Mouse (Mus musculus): ENCODE data around the gene 1110008L16Rik. TPM values are rescaled to one million over a fixed set of nuclear protein-coding genes. Genes with fewer than 3 reads are reported as not detected.
"Not testable (repeated sequence)": the region's sequence is repeated elsewhere in the genome, so short reads cannot be mapped to it uniquely, and the experiment has no call there.

The 1110008L16Rik gene
- polyA plus RNA-seq, 1 experiment from 2014 or later: 19.6 TPM

DNA sequence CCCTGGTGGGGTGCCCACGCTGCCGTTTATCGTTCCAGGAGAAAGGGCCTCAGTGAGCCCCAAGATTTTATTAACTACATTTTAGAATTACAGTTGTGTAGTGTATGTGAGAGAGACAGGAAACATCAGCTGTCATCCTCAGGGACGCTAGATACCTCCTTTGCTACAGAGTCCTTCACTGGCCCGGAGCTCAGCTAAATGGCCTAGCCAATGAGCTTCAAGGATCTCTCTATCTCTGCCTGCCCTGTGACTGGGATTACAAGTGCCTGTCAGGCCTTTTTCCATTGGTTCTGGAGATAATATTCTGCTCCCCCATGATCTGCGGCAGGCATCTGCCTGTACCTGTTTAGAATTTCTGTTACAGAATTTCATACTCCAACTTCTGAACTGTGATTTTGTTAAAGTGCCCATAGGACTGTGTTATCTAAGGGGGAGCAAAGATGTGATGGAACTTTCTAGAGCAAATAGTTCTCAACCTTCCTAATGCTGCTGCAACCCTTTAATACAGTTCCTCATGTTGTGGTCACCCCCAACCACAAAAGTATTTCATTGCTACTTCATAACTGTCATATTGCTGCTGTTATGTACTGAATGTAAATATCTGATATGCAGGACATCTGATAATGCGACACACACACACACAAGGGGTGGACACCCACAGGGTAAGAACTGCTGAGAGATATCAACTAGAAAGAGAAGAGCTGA lies 87.9 kb downstream of the 1110008L16Rik start:
- H3K27me3 ChIP-seq (replicated peaks; ENCODE audit: low read depth, poor library complexity, severe bottlenecking): no peaks in the 10 kb centered on the region
- H3K36me3 ChIP-seq (replicated peaks): peaks cover 11% of the 10 kb centered on the region
- DNase-seq (ENCODE audit: low spot score): no peak
- H3K4me3 ChIP-seq: no peak overlapping the region
- H3K27ac ChIP-seq (replicated peaks): peak overlapping the region; percentile 35; the same call in 1 of the 2 replicates
- H3K4me1 ChIP-seq: peaks cover 26% of the 10 kb centered on the region
- WGBS: 79% methylated on average over 7 of the region's 7 CpGs
- no peaks in the 10 kb centered on the region for H3K9me3 ChIP-seq

DNA sequence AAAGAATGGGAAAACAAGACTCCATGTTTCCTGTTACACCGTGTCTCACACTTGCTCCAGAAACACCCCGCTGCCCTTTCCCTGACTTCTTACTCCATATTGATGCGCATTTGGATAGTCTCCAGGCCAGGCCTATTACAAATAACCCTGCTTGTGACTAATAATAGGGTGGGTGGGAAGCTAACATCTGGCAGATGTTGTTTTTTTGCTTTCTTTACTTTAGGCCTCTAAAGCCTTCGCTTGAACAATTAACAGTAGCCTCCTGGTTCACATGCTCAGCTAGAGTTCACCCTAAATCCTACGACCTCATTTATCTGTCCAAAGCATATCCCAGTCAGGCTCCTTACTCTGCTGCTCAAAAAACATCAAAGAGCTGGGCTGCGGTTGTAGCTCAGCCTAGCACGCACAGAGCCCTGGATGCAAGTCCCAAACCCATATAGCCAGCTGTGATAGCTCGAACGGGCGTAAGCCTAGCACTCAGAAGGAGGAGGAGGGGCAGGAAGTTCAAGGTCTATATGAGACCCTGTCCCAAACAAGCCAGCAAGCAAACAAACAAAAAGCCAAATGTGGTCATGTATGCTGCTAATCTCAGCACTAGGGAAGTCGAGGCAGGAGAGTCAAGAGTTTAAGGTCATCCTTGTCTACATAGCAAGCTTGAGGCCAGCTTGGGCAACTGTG lies 88.5 kb downstream of the 1110008L16Rik start:
- H3K4me1 ChIP-seq: peaks cover 26% of the 10 kb centered on the region
- no peak overlapping the region for H3K27ac ChIP-seq (replicated peaks)
- H3K36me3 ChIP-seq (replicated peaks): peaks cover 4% of the 10 kb centered on the region; the same call in 1 of the 2 replicates
- no peak overlapping the region for H3K4me3 ChIP-seq
- DNase-seq (ENCODE audit: low spot score): no peak
- H3K9me3 ChIP-seq: no peaks in the 10 kb centered on the region
- H3K27me3 ChIP-seq (replicated peaks; ENCODE audit: low read depth, poor library complexity, severe bottlenecking): no peaks in the 10 kb centered on the region
- 73% methylated on average over 11 of the region's 11 CpGs for WGBS

DNA sequence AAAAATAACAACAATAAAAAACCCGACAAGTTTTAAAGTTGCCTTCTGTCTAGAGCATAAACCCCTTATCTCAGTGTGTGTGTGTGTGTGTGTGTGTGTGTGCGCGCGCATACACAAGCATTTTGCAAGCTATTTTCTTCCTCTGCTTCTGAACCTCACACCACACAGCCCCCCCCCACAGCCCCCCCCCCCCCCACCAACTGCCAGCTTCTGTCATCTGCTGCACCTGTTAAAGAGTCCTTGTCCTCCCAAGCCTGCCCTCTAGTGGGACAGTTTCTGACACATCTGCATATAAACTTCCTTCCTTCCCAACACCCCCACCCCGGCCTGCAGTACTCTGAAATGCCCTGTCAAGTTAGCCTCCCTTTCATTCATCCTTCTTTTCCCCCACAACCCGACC lies 89.1 kb downstream of the 1110008L16Rik start:
- H3K4me1 ChIP-seq: peaks cover 26% of the 10 kb centered on the region

DNA sequence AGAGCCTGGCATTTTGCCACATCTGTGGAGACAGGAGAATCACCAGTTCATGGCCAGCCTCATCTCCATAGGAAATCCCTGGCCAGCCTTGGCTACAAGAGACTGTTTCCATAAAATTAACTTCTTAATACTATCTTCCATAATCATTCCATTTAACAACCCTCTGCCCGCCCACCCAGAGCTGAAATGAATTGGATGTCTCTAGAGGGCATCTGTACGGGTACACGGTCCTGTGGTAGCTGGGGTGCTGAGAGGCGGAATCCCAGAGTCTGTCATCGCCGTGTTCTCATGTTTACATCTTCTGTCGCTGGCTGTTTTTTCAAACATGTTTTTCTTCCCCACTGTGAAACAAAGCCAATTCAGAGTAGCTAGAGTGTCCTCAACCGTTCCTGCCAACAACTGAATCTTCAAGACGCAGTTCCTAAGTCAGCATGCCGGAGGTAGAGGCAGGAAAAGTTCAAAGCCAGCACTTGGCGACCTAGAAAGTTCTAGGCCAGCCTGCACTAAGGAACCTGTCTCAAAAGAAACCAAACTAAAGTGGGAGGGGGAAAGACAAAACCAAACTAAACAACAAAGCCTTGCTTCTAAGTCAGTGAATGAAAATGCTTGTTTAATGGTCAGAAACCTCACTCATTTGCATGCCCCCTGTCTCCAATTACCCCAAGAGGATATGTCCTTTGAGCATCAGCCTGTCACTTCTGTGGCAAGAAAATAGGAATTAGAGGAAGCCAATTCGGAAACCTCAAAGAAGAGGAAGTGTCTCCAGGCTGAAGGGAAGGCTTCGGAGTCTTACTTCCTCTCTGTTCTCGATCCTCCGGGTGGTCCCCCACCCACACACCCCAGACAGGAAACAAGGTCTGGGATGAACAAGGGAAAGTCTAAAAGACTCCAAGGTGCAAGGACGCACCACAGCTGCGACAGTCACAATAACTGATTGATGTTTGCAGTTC lies 90.0 kb downstream of the 1110008L16Rik start:
- 70% methylated on average over 17 of the region's 17 CpGs for WGBS
- no peak overlapping the region for H3K27ac ChIP-seq (replicated peaks)
- peaks cover 22% of the 10 kb centered on the region for H3K4me1 ChIP-seq
- no peak for DNase-seq (ENCODE audit: low spot score)
- H3K27me3 ChIP-seq (replicated peaks; ENCODE audit: low read depth, poor library complexity, severe bottlenecking): no peaks in the 10 kb centered on the region
- no peaks in the 10 kb centered on the region for H3K9me3 ChIP-seq
- no peak overlapping the region for H3K4me3 ChIP-seq
- H3K36me3 ChIP-seq (replicated peaks): no peaks in the 10 kb centered on the region

More for the DNA sequence above, 89.1 kb downstream of the 1110008L16Rik start:
- no peaks in the 10 kb centered on the region for H3K27me3 ChIP-seq (replicated peaks; ENCODE audit: low read depth, poor library complexity, severe bottlenecking)
- no peaks in the 10 kb centered on the region for H3K9me3 ChIP-seq
- H3K27ac ChIP-seq (replicated peaks): no peak overlapping the region
- DNase-seq (ENCODE audit: low spot score): peak; percentile 26
- WGBS: 66% methylated on average over 6 of the region's 6 CpGs
- H3K4me3 ChIP-seq: no peak overlapping the region
- H3K36me3 ChIP-seq (replicated peaks): no peaks in the 10 kb centered on the region

DNA sequence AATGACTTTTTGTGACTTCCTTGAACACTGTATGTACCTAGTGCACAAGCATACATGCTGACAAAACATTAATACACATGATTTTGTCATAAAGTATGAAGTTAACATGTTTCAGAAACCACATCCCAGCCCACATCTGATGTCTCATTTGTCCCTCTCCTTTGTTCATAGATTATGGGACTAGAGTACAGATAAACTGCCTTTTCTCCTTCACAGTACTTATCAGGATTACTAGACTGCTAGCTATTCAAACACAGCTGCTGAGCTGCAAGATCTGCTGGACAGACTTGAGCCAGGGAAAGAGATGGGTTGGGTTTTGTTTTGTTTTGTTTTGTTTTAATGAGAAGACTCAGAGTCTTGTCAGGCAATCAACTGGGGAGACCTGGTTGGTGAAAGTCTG lies 92.7 kb downstream of the 1110008L16Rik start:
- no peak for DNase-seq (ENCODE audit: low spot score)

DNA sequence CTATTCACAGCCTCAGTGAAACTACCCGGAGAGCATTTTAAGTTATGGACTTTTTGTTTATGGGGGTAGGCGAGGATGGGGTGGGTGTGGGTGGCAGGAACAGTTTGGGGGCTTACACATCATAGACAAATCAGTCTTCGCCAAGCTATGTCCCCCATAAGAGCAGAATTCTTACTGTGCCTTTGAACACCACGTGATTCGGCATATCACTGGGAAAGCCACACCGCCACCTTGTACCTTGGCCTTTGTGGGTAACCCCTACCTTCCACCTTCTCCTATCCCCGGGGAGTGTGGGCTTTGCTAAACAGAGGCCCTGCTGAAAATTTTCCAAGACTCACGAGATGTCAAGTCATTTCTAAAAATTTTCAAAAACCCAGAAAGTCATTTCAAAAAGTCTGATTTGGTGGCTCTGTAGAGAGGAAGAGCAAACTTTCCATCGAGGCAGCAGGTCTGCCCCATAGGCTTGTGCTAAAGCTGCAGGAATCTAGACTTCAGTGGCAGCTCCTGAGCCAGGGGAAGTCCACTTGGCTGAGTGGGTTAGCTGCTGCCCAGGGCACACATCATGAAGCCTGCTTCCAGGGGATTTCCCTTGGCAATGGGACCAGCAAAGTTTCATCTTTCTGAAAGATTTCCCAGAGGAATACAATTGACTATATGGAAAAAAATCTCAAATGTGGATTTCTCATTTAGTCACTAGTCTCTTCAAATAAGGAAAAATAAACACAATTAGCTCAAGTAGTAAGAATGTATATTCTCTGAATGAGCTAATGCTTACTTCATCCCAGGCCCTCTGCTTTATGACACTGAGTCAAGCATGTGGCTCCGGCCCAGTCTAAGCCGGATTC lies 93.6 kb downstream of the 1110008L16Rik start:
- Histone ChIP-seq H3K9me3 (no peaks in the 10 kb centered on the region), H3K4me1 (peaks cover 9% of the 10 kb centered on the region), H3K27me3 (replicated peaks; ENCODE audit: low read depth, poor library complexity, severe bottlenecking) (no peaks in the 10 kb centered on the region), H3K27ac (replicated peaks) (no peak overlapping the region), H3K36me3 (replicated peaks) (no peaks in the 10 kb centered on the region), H3K4me3 (no peak overlapping the region)
- no peak for DNase-seq (ENCODE audit: low spot score)
- 87% methylated on average over 11 of the region's 11 CpGs for WGBS

More for the DNA sequence above, 92.7 kb downstream of the 1110008L16Rik start:
- Histone ChIP-seq H3K4me3 (no peak overlapping the region), H3K27me3 (replicated peaks; ENCODE audit: low read depth, poor library complexity, severe bottlenecking) (no peaks in the 10 kb centered on the region), H3K9me3 (no peaks in the 10 kb centered on the region), H3K4me1 (peaks cover 5% of the 10 kb centered on the region), H3K36me3 (replicated peaks) (no peaks in the 10 kb centered on the region), H3K27ac (replicated peaks) (no peak overlapping the region)

DNA sequence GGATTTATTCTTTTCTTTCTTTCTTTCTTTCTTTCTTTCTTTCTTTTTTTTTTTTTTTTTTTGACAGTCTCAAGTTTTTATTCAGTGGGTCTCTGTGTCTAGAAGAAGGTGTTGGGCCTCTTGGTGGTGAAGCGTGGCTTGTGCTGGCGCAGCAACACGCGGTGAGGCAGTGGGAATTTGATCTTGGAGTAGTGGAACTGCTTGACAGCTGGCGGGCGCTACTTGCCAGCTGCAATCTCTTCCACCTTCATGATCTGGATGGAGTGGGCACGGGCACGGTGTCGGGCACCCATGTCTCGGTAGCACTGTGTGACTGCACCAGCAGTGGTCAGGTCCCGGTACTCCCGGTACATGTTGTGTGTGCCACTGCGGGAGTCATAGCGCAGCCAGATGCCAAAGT lies 96.2 kb downstream of the 1110008L16Rik start:
- not testable (repeated sequence) for H3K9me3 ChIP-seq; H3K4me3 ChIP-seq; H3K36me3 ChIP-seq (replicated peaks); DNase-seq (ENCODE audit: low spot score); H3K27me3 ChIP-seq (replicated peaks; ENCODE audit: low read depth, poor library complexity, severe bottlenecking); H3K27ac ChIP-seq (replicated peaks)
- 93% methylated on average over 14 of the region's 14 CpGs for WGBS
- H3K4me1 ChIP-seq: peaks cover 19% of the 10 kb centered on the region

DNA sequence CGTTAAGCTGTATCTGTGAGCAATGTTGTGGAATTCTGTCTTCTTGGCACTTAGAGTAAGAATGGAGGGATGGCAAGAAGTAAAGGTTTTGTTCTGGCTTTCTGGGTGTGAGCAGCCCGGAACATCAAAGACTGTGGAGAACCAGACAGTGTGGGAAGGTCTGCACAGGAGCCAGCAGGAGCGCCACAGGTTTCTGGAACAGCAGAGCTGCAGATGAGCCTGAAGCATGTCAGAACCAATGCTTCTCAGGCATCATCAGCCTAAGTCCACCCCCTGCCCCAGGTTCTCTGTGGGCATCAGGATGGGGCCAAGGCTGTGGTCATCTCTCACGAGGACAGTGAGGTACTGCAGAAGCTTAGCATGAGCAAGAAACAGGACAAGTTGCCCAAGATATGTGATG lies 97.2 kb downstream of the 1110008L16Rik start:
- Histone ChIP-seq H3K4me3 (no peak overlapping the region), H3K9me3 (no peaks in the 10 kb centered on the region), H3K36me3 (replicated peaks) (peaks cover 6% of the 10 kb centered on the region), H3K4me1 (peaks cover 19% of the 10 kb centered on the region), H3K27me3 (replicated peaks; ENCODE audit: low read depth, poor library complexity, severe bottlenecking) (no peaks in the 10 kb centered on the region), H3K27ac (replicated peaks) (no peak overlapping the region)
- DNase-seq (ENCODE audit: low spot score): no peak
- 91% methylated on average over 4 of the region's 4 CpGs for WGBS

DNA sequence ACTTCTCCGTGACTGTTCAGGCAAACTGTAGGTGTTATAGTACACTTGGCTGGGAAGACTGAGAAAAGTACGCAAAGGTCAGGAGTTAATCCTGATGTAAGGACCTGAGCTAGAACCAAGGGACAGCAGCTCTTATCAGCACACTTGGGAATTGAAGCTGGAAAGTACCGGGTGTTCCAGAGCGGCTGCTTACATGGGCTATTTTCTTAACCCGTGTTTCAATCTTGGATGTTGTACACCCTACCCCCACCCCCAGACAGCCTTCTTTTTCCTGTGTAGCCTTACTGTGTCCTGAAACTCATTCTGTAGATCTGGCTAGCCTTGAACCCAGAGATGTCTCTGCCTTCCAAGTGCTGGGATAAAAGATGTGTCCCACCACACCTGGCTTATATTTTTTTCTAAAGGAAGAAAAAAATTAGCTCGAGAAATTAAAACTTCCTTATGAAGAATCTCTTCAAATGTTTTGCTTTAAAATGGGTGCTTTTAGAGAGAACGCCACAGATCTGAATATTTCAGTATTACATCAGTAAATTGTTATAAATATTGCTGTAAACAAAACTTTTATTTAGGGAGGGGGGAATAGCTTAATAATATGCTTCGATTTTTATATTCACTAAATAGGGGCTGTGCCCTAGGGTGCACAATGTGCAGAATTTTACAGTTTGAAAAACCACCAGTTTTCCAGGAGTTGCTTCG lies 98.3 kb downstream of the 1110008L16Rik start:
- no peak for DNase-seq (ENCODE audit: low spot score)
- Histone ChIP-seq H3K27me3 (replicated peaks; ENCODE audit: low read depth, poor library complexity, severe bottlenecking) (no peaks in the 10 kb centered on the region), H3K4me3 (peak overlapping the region; percentile 97), H3K36me3 (replicated peaks) (peaks cover 15% of the 10 kb centered on the region), H3K9me3 (no peaks in the 10 kb centered on the region), H3K27ac (replicated peaks) (peak overlapping the region; percentile 91), H3K4me1 (peaks cover 19% of the 10 kb centered on the region)
- WGBS: 74% methylated on average over 9 of the region's 9 CpGs

DNA sequence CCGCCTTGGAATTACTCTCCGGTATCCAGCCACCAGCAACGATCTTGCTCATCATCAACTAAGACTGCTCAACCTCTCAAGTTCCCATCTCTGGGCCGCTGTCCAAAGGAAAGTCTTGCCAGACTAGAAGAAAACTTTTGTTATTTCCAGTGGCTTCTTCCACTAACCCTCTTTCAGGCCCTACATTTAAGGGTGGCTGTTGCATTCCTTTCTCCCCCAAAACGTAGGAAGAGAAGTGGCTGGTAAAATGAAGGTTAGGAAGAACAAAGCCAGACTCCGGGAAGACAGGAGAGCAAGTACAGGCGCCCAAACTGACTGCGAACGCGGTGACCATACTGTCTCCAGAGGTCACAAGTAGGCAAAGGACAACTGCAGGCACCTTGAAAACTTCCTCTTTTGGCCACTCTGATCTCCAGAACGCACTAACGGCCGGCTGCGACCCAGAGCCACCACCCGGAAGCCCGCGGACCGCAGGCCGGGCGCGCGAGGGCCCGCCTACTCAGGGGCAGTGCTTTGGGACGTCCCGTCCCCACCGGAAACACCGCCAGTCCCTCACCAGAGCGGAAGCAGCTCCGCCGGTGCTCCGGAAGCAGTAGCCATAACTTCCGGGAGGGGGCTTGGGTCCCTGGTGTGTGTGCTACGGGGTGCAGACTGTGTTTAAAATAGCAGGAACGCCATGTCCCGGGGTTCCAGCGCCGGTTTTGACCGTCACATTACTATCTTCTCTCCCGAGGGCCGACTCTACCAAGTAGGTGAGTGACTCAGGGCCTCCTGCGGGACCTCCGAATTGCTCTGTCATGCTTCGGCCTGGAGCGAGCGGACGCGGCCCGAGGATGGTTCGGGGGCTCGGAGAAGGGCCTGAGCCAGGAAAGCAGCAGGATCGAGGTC lies 99.1 kb downstream of the 1110008L16Rik start:
- H3K4me1 ChIP-seq: peaks cover 19% of the 10 kb centered on the region
- peak overlapping the region; percentile 97 for H3K4me3 ChIP-seq
- H3K9me3 ChIP-seq: no peaks in the 10 kb centered on the region
- 1% methylated on average over 51 of the region's 51 CpGs for WGBS
- no peaks in the 10 kb centered on the region for H3K27me3 ChIP-seq (replicated peaks; ENCODE audit: low read depth, poor library complexity, severe bottlenecking)
- H3K36me3 ChIP-seq (replicated peaks): peaks cover 22% of the 10 kb centered on the region
- H3K27ac ChIP-seq (replicated peaks): peak overlapping the region; percentile 91
- peak; percentile 96 for DNase-seq (ENCODE audit: low spot score)

Data from embryonic facial prominence, embryonic 10.5 days (tissue).